Mouse (Mus musculus) gastrocnemius, adult 2 months (tissue): ENCODE data around the gene Smad1. TPM values are rescaled to one million over a fixed set of nuclear protein-coding genes. Genes with fewer than 3 reads are reported as not detected.

ENCODE experiments used
- DNase-seq: peaks from one replicate; pipeline ENCODE4 v3.0.0; 2022
- H3K27ac ChIP-seq: fragments of 200-600 bp; 2 replicates; pipeline ENCODE4 v1.8.1; 2022; ENCODE audit warnings: mild to moderate bottlenecking
- H3K4me3 ChIP-seq: fragments of 200-600 bp; 2 replicates; pipeline ENCODE4 v1.8.1; 2022; ENCODE audit warnings: mild to moderate bottlenecking, moderate library complexity
- CTCF ChIP-seq: fragments of 200-600 bp; IDR thresholded peaks from 2 replicates; pipeline ENCODE4 v1.8.1; 2022; ENCODE audit warnings: antibody characterized with exemption, mild to moderate bottlenecking, moderate library complexity
- intact Hi-C: fragments of 180-260 bp; cut with DNase I; formaldehyde crosslinking; loops from one replicate; pipeline ENCODE4 v1.15.1; 2025
- total RNA-seq, 2 experiments: library from RNA; stranded (reverse); gene quantifications; 2 replicates each; pipeline ENCODE4 v1.2.3; 2021

Gene Smad1
- total RNA-seq, 2 experiments from 2014 or later, result 8.9 to 9.5 TPM

GRCm38 (mm10) chr8:79339555-79339954 lies 59.8 kb downstream of the Smad1 start:
- H3K4me3 ChIP-seq, result no peak overlapping the region
- TF ChIP-seq CTCF, result peak; percentile 76
- H3K27ac ChIP-seq, result no peak overlapping the region
- intact Hi-C loops, result loop anchor here (10.0 kb wide), 1 partner anchor 225 kb away; no protein-coding TSS in a partner anchor
- peak; percentile 65 for DNase-seq

GRCm38 (mm10) chr8:79338619-79339018 lies 60.7 kb downstream of the Smad1 start:
- Histone ChIP-seq H3K4me3 (no peak overlapping the region), H3K27ac (no peak overlapping the region)
- DNase-seq, result no peak
- intact Hi-C loops, result loop anchor here (10.0 kb wide), 1 partner anchor 226 kb away; no protein-coding TSS in a partner anchor
- no peak for TF ChIP-seq CTCF

- intact Hi-C loops, result loop anchor here (10.0 kb wide), 1 partner anchor 232 kb away; no protein-coding TSS in a partner anchor
- TF ChIP-seq CTCF, result no peak
- Histone ChIP-seq H3K27ac (no peak overlapping the region), H3K4me3 (no peak overlapping the region)
- no peak for DNase-seq
These were observed 67.0 kb downstream of the Smad1 start for GRCm38 (mm10) chr8:79332109-79332900.

- Histone ChIP-seq H3K27ac (peak overlapping the region; percentile 58), H3K4me3 (no peak overlapping the region)
- intact Hi-C loops, result loop anchor here (10.0 kb wide), 1 partner anchor 233 kb away; no protein-coding TSS in a partner anchor
- DNase-seq, result no peak
- TF ChIP-seq CTCF, result no peak
These were observed 67.7 kb downstream of the Smad1 start for GRCm38 (mm10) chr8:79331571-79331970.

GRCm38 (mm10) chr8:79331017-79331416 lies 68.3 kb downstream of the Smad1 start:
- peak; percentile 64 for DNase-seq
- intact Hi-C loops, result loop anchor here (10.0 kb wide), 1 partner anchor 234 kb away; no protein-coding TSS in a partner anchor
- peak overlapping the region; percentile 58 for H3K27ac ChIP-seq

GRCm38 (mm10) chr8:79329735-79330134 lies 69.6 kb downstream of the Smad1 start:
- no peak for DNase-seq
- Histone ChIP-seq H3K4me3 (no peak overlapping the region), H3K27ac (no peak overlapping the region)
- intact Hi-C loops, result loop anchor here (10.0 kb wide), 1 partner anchor 235 kb away; no protein-coding TSS in a partner anchor
- TF ChIP-seq CTCF, result no peak

More at GRCm38 (mm10) chr8:79331017-79331416, 68.3 kb downstream of the Smad1 start:
- TF ChIP-seq CTCF, result no peak
- H3K4me3 ChIP-seq, result peak overlapping the region; percentile 11; the same call in 1 of the 2 replicates

- DNase-seq, result no peak
- no peak for TF ChIP-seq CTCF
- intact Hi-C loops, result no loop called here
These were observed 70.1 kb downstream of the Smad1 start for GRCm38 (mm10) chr8:79329182-79329581.

GRCm38 (mm10) chr8:79325510-79325909 lies 73.8 kb downstream of the Smad1 start:
- intact Hi-C loops, result no loop called here
- TF ChIP-seq CTCF, result no peak
- DNase-seq, result no peak
- H3K27ac ChIP-seq, result peak overlapping the region; percentile 43; the same call in 1 of the 2 replicates
- H3K4me3 ChIP-seq, result no peak overlapping the region

More at GRCm38 (mm10) chr8:79329182-79329581, 70.1 kb downstream of the Smad1 start:
- Histone ChIP-seq H3K27ac (no peak overlapping the region), H3K4me3 (no peak overlapping the region)

- H3K27ac ChIP-seq, result peak overlapping the region; percentile 40; the same call in 1 of the 2 replicates
- no peak for TF ChIP-seq CTCF
- no peak for DNase-seq
- intact Hi-C loops, result no loop called here
- H3K4me3 ChIP-seq, result no peak overlapping the region
These were observed 74.4 kb downstream of the Smad1 start for GRCm38 (mm10) chr8:79324928-79325327.

GRCm38 (mm10) chr8:79324036-79324435 lies 75.3 kb downstream of the Smad1 start:
- H3K27ac ChIP-seq, result no peak overlapping the region
- no peak for TF ChIP-seq CTCF
- intact Hi-C loops, result no loop called here
- no peak for DNase-seq
- no peak overlapping the region for H3K4me3 ChIP-seq

GRCm38 (mm10) chr8:79323121-79323520 lies 76.2 kb downstream of the Smad1 start:
- peak overlapping the region; percentile 32 for H3K27ac ChIP-seq
- TF ChIP-seq CTCF, result no peak
- DNase-seq, result no peak
- H3K4me3 ChIP-seq, result 0 out of 2 replicates have a peak overlapping the region, but pooled peaks have one; percentile 17
- intact Hi-C loops, result no loop called here

- intact Hi-C loops, result no loop called here
These were observed 88.5 kb downstream of the Smad1 start for GRCm38 (mm10) chr8:79310801-79311200.

GRCm38 (mm10) chr8:79305941-79306340 lies 93.4 kb downstream of the Smad1 start:
- Histone ChIP-seq H3K4me3 (no peak overlapping the region), H3K27ac (no peak overlapping the region)
- intact Hi-C loops, result no loop called here
- no peak for DNase-seq
- TF ChIP-seq CTCF, result no peak

More at GRCm38 (mm10) chr8:79310801-79311200, 88.5 kb downstream of the Smad1 start:
- no peak for DNase-seq
- no peak overlapping the region for H3K4me3 ChIP-seq
- H3K27ac ChIP-seq, result no peak overlapping the region
- TF ChIP-seq CTCF, result no peak
